Mouse (Mus musculus) olfactory bulb, adult 2 months (tissue): ENCODE results near the gene Slfn2. TPM values are rescaled to one million over a fixed set of nuclear protein-coding genes. Genes with fewer than 3 reads are reported as not detected.
"Not testable (repeated sequence)": the region's sequence is repeated elsewhere in the genome, so short reads cannot be mapped to it uniquely, and the experiment has no call there.

Experiments
- H3K27ac ChIP-seq: fragments of 200-500 bp; 2 replicates; pipeline ENCODE4 v1.5.1; 2012; ENCODE audit warnings: low read depth, low read length; ENCODE audit not compliant: insufficient read depth
- H3K4me1 ChIP-seq: fragments of 200-500 bp; 2 replicates; pipeline ENCODE4 v1.6.1; 2012; ENCODE audit warnings: low read length; ENCODE audit not compliant: control insufficient read depth, insufficient read depth
- H3K4me3 ChIP-seq: fragments of 200-500 bp; 2 replicates; pipeline ENCODE4 v1.5.1; 2012; ENCODE audit warnings: mild to moderate bottlenecking, low read depth, low read length, moderate library complexity; ENCODE audit not compliant: insufficient read depth
- CTCF ChIP-seq: fragments of 200-500 bp; IDR thresholded peaks from 2 replicates; pipeline ENCODE4 v1.5.1; 2012; ENCODE audit warnings: low read depth, mild to moderate bottlenecking, low read length, moderate library complexity; ENCODE audit not compliant: insufficient read depth
- POLR2A ChIP-seq: fragments of 200-500 bp; IDR thresholded peaks from 2 replicates; pipeline ENCODE4 v1.6.1; 2012; ENCODE audit warnings: mild to moderate bottlenecking, low read depth, low read length, moderate library complexity; ENCODE audit not compliant: insufficient read depth
- WGBS: fragments of 180-500 bp; shearing (Covaris S2); methylation state at CpG from one replicate; pipeline ENCODE4 v1.1.7; 2018; 5-methylcytosine and 5-hydroxymethylcytosine counted together
- polyA plus RNA-seq: library from polyadenylated mRNA; stranded (reverse); fragments of >200 nt; gene quantifications from 2 replicates; pipeline ENCODE4 v1.2.4, GENCODE M21; 2012; ENCODE audit warnings: low replicate concordance; ENCODE audit not compliant: missing spikeins, insufficient read depth, insufficient read length

The Slfn2 gene
- polyA plus RNA-seq = not detected in 2 replicates

GRCm38 (mm10) chr11:83064946-83065345 is at the start of gene Slfn2:
Gene Slfn2, plus strand, starts transcription at chr11:83065112.
- 81% methylated on average over 2 of the region's 2 CpGs for WGBS
- Histone ChIP-seq H3K27ac (no peak within 1 kb of the TSS; the same call in 1 of the 2 replicates), H3K4me1 (peaks cover 8% of the 10 kb centered on the region), H3K4me3 (no peak within 1 kb of the TSS)
- no peak for TF ChIP-seq POLR2A

GRCm38 (mm10) chr11:83016093-83016492 is 48.8 kb upstream of the Slfn2 start:
- TF ChIP-seq CTCF (no peak), POLR2A (no peak)
- H3K4me3 ChIP-seq = no peak overlapping the region
- H3K4me1 ChIP-seq = no peaks in the 10 kb centered on the region
- H3K27ac ChIP-seq = no peak overlapping the region

- H3K4me1 ChIP-seq, H3K27ac ChIP-seq: not testable (repeated sequence)
- peak overlapping the region; percentile 10; the same call in 1 of the 2 replicates for H3K4me3 ChIP-seq
- WGBS = 82% methylated on average over 18 of the region's 18 CpGs
Measured at GRCm38 (mm10) chr11:83019561-83020519, 45.1 kb upstream of the Slfn2 start.

GRCm38 (mm10) chr11:83020621-83021020 is 44.3 kb upstream of the Slfn2 start, which contains the start of gene Slfn8:
Gene Slfn8, minus strand, starts transcription at chr11:83020810.
- 64% methylated on average over 5 of the region's 5 CpGs for WGBS
- Histone ChIP-seq H3K4me1 (no peaks in the 10 kb centered on the region), H3K27ac (no peak within 1 kb of the TSS), H3K4me3 (peak within 1 kb of the TSS; percentile 10; the same call in 1 of the 2 replicates)
- TF ChIP-seq CTCF = no peak
- TF ChIP-seq POLR2A = no peak

GRCm38 (mm10) chr11:83038686-83039085 is 26.2 kb upstream of the Slfn2 start:
- not testable (repeated sequence) for H3K27ac ChIP-seq, H3K4me3 ChIP-seq, H3K4me1 ChIP-seq
- WGBS = 86% methylated on average over 3 of the region's 3 CpGs

GRCm38 (mm10) chr11:83039156-83039555 is 25.8 kb upstream of the Slfn2 start:
- Histone ChIP-seq H3K4me3 (no peak overlapping the region), H3K4me1 (no peaks in the 10 kb centered on the region), H3K27ac (no peak overlapping the region)
- WGBS = 88% methylated on average over 1 of the region's 1 CpGs
- no peak for TF ChIP-seq POLR2A
- no peak for TF ChIP-seq CTCF

- no peaks in the 10 kb centered on the region for H3K4me1 ChIP-seq
- 17% methylated on average over 19 of the region's 19 CpGs for WGBS
- TF ChIP-seq POLR2A (no peak), CTCF (no peak)
- H3K4me3 ChIP-seq = no peak overlapping the region
- no peak overlapping the region for H3K27ac ChIP-seq
Measured at GRCm38 (mm10) chr11:83039796-83040195, 25.1 kb upstream of the Slfn2 start.

- TF ChIP-seq CTCF (no peak), POLR2A (no peak)
- no peak overlapping the region for H3K27ac ChIP-seq
- 29% methylated on average over 1 of the region's 1 CpGs for WGBS
- H3K4me1 ChIP-seq = no peaks in the 10 kb centered on the region
- no peak overlapping the region for H3K4me3 ChIP-seq
Measured at GRCm38 (mm10) chr11:83040325-83040724, 24.6 kb upstream of the Slfn2 start.

- TF ChIP-seq CTCF (no peak), POLR2A (no peak)
- no peak overlapping the region for H3K27ac ChIP-seq
- no peaks in the 10 kb centered on the region for H3K4me1 ChIP-seq
- H3K4me3 ChIP-seq = no peak overlapping the region
Measured at GRCm38 (mm10) chr11:83041000-83041399, 23.9 kb upstream of the Slfn2 start.

GRCm38 (mm10) chr11:83043891-83044290 is 21.0 kb upstream of the Slfn2 start:
- no peak for TF ChIP-seq POLR2A
- no peak for TF ChIP-seq CTCF
- no peaks in the 10 kb centered on the region for H3K4me1 ChIP-seq
- WGBS = 81% methylated on average over 4 of the region's 4 CpGs
- no peak overlapping the region for H3K27ac ChIP-seq
- no peak overlapping the region for H3K4me3 ChIP-seq
